Mouse (Mus musculus) brain, embryonic 14.5 days (tissue): ENCODE data around the gene Fam120b. TPM values are rescaled to one million over a fixed set of nuclear protein-coding genes. Genes with fewer than 3 reads are reported as not detected.

Source experiments
- DNase-seq: peaks from one replicate; pipeline ENCODE4 v3.0.0-alpha.2; 2011; ENCODE audit warnings: low read depth
- CTCF ChIP-seq: fragments of 200-500 bp; IDR thresholded peaks from 2 replicates; pipeline ENCODE4 v1.5.1; 2012; ENCODE audit warnings: inconsistent platforms, mild to moderate bottlenecking, moderate library complexity, borderline replicate concordance; ENCODE audit not compliant: insufficient read depth, insufficient read length; ENCODE audit errors: extremely low read depth
- POLR2A ChIP-seq: fragments of 200-500 bp; IDR thresholded peaks from 2 replicates; pipeline ENCODE4 v1.6.1; 2012; ENCODE audit warnings: mild to moderate bottlenecking, inconsistent platforms, borderline replicate concordance; ENCODE audit not compliant: poor library complexity, insufficient read depth, insufficient read length, severe bottlenecking; ENCODE audit errors: extremely low read depth
- polyA plus RNA-seq: library from polyadenylated mRNA; depleted of rRNA; stranded (reverse); fragments of >200 nt; gene quantifications from 2 replicates; pipeline ENCODE4 v1.2.3, GENCODE M21; 2012

Gene Fam120b
- polyA plus RNA-seq, 1 experiment = 29.5 TPM

DNA sequence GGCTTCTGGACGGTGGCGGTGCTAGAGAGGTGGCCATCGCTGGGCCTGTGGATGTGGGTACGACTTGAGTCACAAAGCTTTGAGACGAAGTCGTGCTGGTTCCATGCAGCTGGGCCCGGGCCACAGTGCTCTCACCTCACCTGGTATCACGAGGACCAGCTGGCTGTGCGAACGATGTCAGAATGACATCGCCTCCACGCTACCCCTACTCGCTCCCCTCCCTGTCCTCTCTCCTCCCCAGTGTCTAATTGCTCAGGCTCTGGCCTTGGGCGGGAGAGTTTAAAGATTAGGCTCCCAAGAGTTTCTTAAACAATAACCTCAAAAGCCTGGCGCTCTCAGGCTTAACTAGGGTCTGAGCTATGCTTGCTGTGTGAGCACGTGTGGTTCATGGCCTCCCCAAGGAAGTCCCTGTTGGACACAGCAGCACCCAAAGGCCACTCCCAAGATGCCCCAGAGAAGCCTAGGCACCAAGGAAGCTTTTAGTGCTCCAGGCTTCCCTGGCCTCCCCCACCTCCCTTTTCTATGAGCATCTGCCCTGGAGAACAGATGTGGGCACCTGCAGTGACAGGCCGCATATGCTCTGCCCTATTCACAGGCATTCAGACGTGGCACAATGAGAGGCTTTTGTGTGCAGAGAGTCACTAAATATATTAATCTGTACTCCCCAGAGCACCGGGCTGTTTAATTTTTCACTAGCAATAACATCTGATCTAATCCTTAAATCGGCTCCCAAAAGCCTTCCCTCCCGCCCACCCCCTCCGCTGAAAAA, 14.7 kb upstream of the Fam120b start:
- TF ChIP-seq POLR2A (no peak), CTCF (no peak)
- peak; percentile 84 for DNase-seq

DNA sequence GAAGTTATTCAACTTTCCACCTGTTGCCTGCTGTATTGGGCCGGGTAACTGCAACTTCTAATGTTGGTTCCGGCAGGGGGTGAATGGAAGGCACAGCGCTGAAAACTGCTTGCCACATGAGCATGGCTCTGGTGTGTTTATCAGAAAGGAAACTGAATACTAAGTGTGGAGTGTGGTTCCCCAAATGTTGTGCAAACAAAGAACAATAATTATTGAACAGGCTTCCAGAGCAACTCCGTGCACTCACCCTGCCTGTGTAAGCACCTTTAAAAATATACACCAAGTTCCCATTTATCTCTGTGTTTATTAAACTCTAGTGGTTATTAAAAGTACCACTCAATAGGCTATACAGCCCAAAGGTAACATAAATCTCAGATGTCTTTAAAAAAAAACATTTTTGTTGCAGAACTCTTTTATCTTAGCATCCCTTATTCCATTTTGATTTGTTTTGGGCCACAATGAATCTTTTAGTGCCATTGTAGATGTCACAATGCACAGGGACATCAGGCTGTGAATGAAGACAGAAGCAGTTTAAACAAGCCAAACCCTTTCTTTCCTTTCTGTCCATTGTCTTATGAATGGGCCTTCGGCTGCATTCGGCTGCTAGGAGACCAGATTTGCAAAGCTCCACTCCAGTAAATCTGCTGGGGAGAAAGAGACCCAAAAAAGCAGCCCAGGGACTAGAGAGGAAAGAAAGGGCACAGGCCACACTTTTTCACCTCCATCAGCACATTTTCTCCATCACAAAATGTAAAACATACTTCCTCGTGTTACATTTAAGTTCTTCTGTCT, 13.9 kb upstream of the Fam120b start:
- peak; percentile 74 for DNase-seq
- no peak for TF ChIP-seq POLR2A
- no peak for TF ChIP-seq CTCF

DNA sequence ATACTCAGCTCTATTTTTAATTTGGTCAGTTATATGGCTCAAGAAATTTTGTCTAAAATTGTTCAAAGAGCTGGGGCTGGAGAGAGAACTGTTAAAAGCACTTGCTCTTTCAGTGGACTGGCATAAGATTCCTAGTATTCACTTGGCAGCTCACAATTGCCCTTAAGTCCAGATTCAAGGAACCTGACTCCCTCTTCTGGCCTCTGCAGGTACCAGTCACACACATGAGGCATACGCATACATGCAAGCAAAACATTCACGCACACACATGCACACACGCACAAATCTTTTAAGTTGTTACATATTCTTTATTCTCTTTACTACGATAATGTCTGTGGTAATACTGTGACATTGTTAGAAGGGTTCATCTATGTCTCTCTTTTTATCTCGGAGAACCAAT, 12.6 kb upstream of the Fam120b start:
- DNase-seq = no peak
- TF ChIP-seq POLR2A (no peak), CTCF (no peak)

DNA sequence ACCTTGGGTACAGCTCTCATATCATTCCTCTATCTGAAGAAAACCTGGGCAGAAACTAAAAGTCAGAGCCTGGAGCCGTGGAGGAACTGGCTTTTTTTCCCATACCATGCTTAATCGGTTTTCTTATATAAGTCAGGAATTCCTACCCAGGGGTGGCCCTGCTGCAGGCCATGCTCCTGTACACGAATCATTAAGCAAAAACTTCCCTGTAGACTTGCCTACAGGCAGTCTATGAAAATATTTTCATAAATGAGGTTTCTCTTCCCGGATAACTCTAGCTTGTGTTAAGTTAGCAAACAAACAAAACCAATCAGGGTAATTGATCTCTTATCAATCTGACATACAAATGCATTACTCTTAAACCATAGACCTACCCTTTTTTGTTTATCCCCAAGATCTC, 7.1 kb upstream of the Fam120b start:
- DNase-seq = no peak
- TF ChIP-seq POLR2A = no peak
- no peak for TF ChIP-seq CTCF

DNA sequence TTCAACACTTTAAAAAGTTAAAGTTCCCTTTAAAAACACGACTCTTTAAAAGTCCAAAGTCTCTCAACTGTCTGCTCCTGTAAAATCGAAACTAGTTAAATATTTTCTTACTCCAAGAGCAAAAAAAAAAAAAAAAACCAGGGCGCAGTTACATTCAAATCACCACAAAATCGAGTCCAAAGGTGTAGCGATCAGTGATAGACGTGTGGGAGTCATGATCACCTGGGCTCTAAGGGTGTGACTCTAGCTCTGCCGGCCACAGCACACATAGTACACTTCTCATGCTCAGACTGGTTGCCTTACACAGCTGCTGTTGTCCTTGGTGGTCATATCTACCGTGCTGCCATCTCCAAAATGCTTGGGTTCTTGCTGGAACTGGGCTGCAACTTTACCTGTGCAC, 6.6 kb upstream of the Fam120b start:
- DNase-seq = no peak
- no peak for TF ChIP-seq POLR2A
- TF ChIP-seq CTCF = no peak

DNA sequence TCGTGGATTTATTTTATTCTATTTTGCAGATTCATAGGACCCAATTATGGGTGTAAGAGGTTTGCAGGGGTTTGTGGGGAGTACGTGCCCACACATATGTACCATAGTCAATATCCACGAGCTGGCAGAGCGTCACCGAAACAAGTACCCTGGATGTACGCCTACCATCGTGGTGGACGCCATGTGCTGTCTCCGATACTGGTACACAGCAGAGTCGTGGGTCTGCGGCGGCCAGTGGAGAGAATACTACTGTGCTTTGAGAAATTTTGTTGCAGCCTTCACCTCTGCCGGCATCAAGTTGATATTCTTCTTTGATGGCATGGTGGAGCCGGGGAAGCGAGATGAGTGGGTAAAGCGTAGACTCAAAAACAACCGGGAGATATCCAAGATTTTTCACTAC, 5.7 kb downstream of the Fam120b start:
- TF ChIP-seq POLR2A = no peak
- DNase-seq = no peak

DNA sequence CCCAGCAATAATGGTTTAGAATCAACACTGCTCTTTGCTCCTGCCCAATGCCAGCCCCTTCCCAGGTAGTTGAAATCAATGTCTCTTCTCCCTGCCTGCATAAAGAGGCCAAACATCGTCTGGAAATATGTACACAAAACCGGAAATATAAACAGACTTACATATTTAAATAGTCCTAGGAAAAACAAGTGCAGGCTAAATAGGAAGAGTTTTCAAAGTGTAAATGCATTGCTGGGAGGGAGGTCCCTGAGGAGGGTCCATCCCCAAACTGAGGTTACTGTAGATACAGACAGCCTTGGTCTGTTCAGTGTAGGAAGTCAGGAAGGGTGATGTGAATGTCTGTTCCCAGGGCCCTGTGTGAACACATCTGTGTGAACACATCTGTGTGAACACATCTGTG, 10.6 kb downstream of the Fam120b start:
- TF ChIP-seq CTCF = no peak
- no peak for DNase-seq

DNA sequence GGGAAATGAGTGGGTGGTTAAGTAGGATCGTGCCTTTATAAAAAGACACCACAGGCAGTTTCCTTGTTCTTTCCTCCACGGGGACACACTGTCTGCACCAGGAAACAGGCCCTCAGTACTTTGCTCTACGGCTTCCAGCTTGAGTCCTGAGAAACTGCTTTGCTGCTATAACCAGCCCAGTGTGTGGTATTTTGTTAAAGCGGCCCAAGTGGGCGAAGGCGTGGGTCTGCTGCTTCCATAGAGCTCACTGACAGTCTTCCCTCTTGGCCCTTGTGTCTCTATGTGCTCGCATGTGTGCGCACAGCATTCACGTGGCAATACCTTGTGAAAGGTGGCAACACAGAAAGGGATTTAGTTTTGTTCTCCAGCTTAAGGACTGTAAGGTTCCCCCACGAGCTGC, 13.3 kb downstream of the Fam120b start:
- no peak for DNase-seq
- TF ChIP-seq CTCF (no peak), POLR2A (no peak)

DNA sequence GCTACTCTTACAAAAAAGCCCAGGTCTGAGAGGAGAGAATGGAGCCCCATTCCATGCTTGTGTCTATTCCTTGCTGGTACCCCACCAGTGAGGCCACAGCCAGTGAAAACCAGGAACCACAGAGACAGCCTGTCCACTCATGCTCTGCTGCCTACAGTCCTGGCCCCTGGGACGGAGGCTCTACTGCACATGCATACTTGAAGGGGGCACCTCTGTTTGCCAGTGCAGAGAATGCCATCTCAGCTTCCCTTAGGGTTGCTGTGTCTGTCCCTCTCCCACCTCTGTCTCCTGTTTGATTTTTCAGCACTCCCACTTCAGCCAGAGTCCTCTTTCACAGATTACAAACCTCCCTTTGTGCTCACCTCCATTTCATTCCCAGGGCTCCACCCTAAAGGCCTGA, 14.9 kb downstream of the Fam120b start:
- TF ChIP-seq CTCF (no peak), POLR2A (no peak)
- DNase-seq = no peak

DNA sequence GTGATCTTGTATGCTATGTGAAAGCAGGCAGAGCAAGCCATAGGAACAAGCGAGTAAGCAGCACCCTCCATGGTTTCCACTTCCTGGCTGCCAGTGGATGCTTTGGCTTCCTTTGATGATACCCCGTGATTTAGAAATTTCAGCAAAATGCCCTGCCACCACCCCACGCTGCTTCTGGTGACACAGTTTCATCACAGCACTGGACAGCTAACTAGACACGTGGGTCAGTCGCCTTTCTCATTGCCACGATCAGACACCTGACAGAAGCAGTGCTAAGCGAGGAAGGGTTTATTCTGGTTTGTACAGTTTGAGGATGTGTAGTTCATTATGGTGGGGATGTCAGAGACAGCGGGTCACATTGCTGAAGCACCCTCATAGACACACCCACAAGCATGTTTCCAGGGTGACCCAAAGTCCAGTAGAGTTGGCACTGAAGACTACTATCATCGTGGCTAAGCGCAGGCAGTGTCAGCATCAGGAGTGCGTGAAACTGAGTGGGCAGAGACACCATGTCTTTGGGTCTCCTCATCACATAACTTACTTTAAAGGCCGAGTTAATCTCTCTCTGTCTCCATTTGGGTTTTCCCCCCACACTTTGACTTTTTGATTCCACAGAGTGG, 20.7 kb downstream of the Fam120b start:
- no peak for TF ChIP-seq CTCF
- TF ChIP-seq POLR2A = no peak
- no peak for DNase-seq

DNA sequence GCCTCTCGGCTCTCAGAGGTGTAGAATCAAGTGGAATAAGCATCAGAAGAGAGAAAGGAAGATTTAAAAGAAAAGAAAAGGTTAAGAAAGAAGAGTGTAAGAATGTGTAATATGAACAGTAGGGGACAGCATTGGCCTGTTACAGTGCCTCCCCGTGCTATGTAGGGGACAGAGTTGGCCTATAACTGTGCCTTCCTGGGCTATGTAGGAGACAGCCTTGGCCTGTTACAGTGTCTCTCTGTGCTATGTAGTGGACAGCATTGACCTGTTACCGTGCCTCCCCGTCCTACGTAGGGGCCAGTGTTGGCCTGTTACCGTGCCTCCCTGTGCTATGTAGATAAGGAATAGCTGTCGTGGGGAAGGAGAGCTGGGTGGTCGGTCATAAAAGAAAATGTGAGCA, 23.5 kb downstream of the Fam120b start:
- TF ChIP-seq POLR2A (no peak), CTCF (peak; percentile 12; the same call in 1 of the 2 replicates)
- DNase-seq = no peak
